Mouse (Mus musculus): ENCODE data around the gene Leap2. TPM values are rescaled to one million over a fixed set of nuclear protein-coding genes. Genes with fewer than 3 reads are reported as not detected.

The Leap2 gene
- total RNA-seq, 4 experiments from 2014 or later = not detected

Small RNA genes lying within 50 kb of the gene (microRNA-seq; reads per million reads assigned to microRNA genes)
- 0 reads per million in 2 experiments for gene Mir6920

Other genes starting within 250 kb of the Leap2 start
- gene Hspa4, start 122.7 kb downstream of the Leap2 start, total RNA-seq (2022) = 100 to 1,000 TPM; 154 to 178 (median 160) TPM
- gene Zcchc10, start 98.5 kb downstream of the Leap2 start, total RNA-seq (2022) = 10 to 100 TPM in 2 of 4 experiments, 1 to 10 TPM in 2; 7.2 to 13.0 (median 9.8) TPM
- gene Aff4, start 72.3 kb downstream of the Leap2 start, total RNA-seq (2022) = 100 to 1,000 TPM; 151 to 228 (median 194) TPM
- gene Uqcrq, start 7.7 kb upstream of the Leap2 start, total RNA-seq (2022) = 100 to 1,000 TPM; 385 to 410 (median 407) TPM
- 1 to 10 TPM in 1 of 4 experiments, under 1 TPM in 3; 0.42 to 1.8 (median 0.86) TPM for gene Gdf9, start 7.9 kb upstream of the Leap2 start, total RNA-seq (2022)
- under 1 TPM in 3 of 4 experiments, not detected in 1; 0.21 to 0.50 (median 0.49) TPM for gene Gm10447, start 33.9 kb upstream of the Leap2 start, total RNA-seq (2022)
- gene Shroom1, start 34.0 kb upstream of the Leap2 start, total RNA-seq (2022) = 1 to 10 TPM; 6.7 to 7.6 (median 7.0) TPM
- gene Gm9837, start 47.3 kb upstream of the Leap2 start, total RNA-seq (2022) = not detected
- gene Gm9945, start 57.0 kb upstream of the Leap2 start, total RNA-seq (2022) = 1 to 10 TPM; 1.8 to 3.3 (median 2.1) TPM
- 10 to 100 TPM; 62.2 to 73.5 (median 64.2) TPM for gene Sowaha, start 57.1 kb upstream of the Leap2 start, total RNA-seq (2022)
- 100 to 1,000 TPM; 279 to 287 (median 284) TPM for gene Sept8, start 96.1 kb upstream of the Leap2 start, total RNA-seq (2022)
- 100 to 1,000 TPM; 120 to 121 (median 121) TPM for gene Kif3a, start 144.2 kb upstream of the Leap2 start, total RNA-seq (2022)
- gene Il4, start 195.5 kb upstream of the Leap2 start, total RNA-seq (2022) = under 1 TPM in 1 of 4 experiments, not detected in 3; 0.67 TPM
- not detected for gene Il13, start 211.5 kb upstream of the Leap2 start, total RNA-seq (2022)

Data from left cerebral cortex, adult 8-10 months (tissue).